Comparison of ENCODE assay signal across 10 mouse cellular contexts in genomic region chr13:78206891-78207430, GRCm38 (mm10). TPM values are rescaled to one million over a fixed set of nuclear protein-coding genes. Genes with fewer than 3 reads are reported as not detected.
DNase-seq lines count a peak whose midpoint lies in the region; ATAC-seq and TF ChIP-seq lines count a peak whose summit lies in the region.
"Had no signal": no experiment of that assay in that cellular context is flagged by ENCODE, and none has a peak within 500 bp of the region (broad histone marks: within the 10 kb centered on the region; RNA-seq: fewer than 3 reads in every experiment).

No protein-coding gene starts in this region.

- no peak overlapping the region for H3K27ac ChIP-seq in heart, embryonic 15.5 days
- no peak overlapping the region for H3K27ac ChIP-seq in heart, embryonic 10.5 days
- peak overlapping the region; percentile 82 for H3K27ac ChIP-seq in cortical plate, adult 2 months (ENCODE audit: insufficient read depth, low read length)
- peak overlapping the region; percentile 68 for H3K27ac ChIP-seq in forebrain, embryonic 16.5 days (ENCODE audit: low read length)
- no peak overlapping the region for H3K27ac ChIP-seq in midbrain, postnatal 0 days (ENCODE audit: low read depth, low read length)
- H3K27ac ChIP-seq in heart, adult 2 months, result no peak overlapping the region
- H3K27ac ChIP-seq: liver, embryonic 12.5 days had no signal

- no peaks in the 10 kb centered on the region for H3K79me2 ChIP-seq in heart, adult 2 months (replicated peaks; ENCODE audit: control insufficient read depth, insufficient read depth, low read length)

- H3K4me2 ChIP-seq in heart, embryonic 15.5 days, result 0 out of 2 replicates have a peak overlapping the region, but pooled peaks have one; percentile 1
- peak overlapping the region; percentile 75 for H3K4me2 ChIP-seq in forebrain, embryonic 16.5 days (ENCODE audit: low read length)
- peak overlapping the region; percentile 36 for H3K4me2 ChIP-seq in midbrain, postnatal 0 days (ENCODE audit: low read depth, low read length, poor library complexity, severe bottlenecking)
- H3K4me2 ChIP-seq: liver, embryonic 12.5 days had no signal

- intact Hi-C loops in heart, adult 2 months (cut with DNase I), result loop anchor here (5.0 to 10.0 kb wide), 3 partner anchors 342 to 828 kb away; no protein-coding TSS in a partner anchor

- peaks cover 17% of the 10 kb centered on the region for H3K4me1 ChIP-seq in heart, embryonic 15.5 days (replicated peaks)
- H3K4me1 ChIP-seq in heart, embryonic 10.5 days, result peaks cover 21% of the 10 kb centered on the region
- H3K4me1 ChIP-seq in cortical plate, adult 2 months (ENCODE audit: control insufficient read depth, insufficient read depth, low read length), result peaks cover 4% of the 10 kb centered on the region; the same call in 1 of the 2 replicates
- H3K4me1 ChIP-seq in forebrain, embryonic 16.5 days (replicated peaks; ENCODE audit: control insufficient read depth, insufficient read depth, low read length), result peaks cover 34% of the 10 kb centered on the region
- H3K4me1 ChIP-seq in midbrain, postnatal 0 days (ENCODE audit: insufficient read depth, low read length), result peaks cover 3% of the 10 kb centered on the region; the same call in 1 of the 2 replicates
- H3K4me1 ChIP-seq in heart, adult 2 months (ENCODE audit: control insufficient read depth, insufficient read depth, low read length), result no peaks in the 10 kb centered on the region
- H3K4me1 ChIP-seq: liver, embryonic 12.5 days had no signal

- no peak for ATAC-seq in heart, embryonic 15.5 days (replicated peaks; ENCODE audit: insufficient number of reproducible peaks, insufficient read depth, low FRiP score, low read depth)
- no peak for ATAC-seq in forebrain, embryonic 16.5 days
- no peak for ATAC-seq in midbrain, postnatal 0 days (ENCODE audit: low FRiP score)
- ATAC-seq in megakaryocyte progenitor cell, adult 5-6 weeks (replicated peaks; ENCODE audit: poor library complexity), result no peak
- ATAC-seq: liver, embryonic 12.5 days had no signal

- no peak for TF ChIP-seq POLR2A in cortical plate, adult 2 months (IDR thresholded peaks at IDR 0.05; ENCODE audit: extremely low read depth, insufficient read depth, low read length)
- no peak for TF ChIP-seq POLR2A in heart, adult 2 months (IDR thresholded peaks at IDR 0.05; ENCODE audit: insufficient read depth, low read depth, low read length)

- H3K36me3 ChIP-seq in heart, embryonic 15.5 days, result no peaks in the 10 kb centered on the region
- H3K36me3 ChIP-seq in heart, embryonic 10.5 days, result no peaks in the 10 kb centered on the region
- H3K36me3 ChIP-seq in forebrain, embryonic 16.5 days (ENCODE audit: control insufficient read depth, insufficient read depth), result no peaks in the 10 kb centered on the region
- H3K36me3 ChIP-seq in midbrain, postnatal 0 days (ENCODE audit: insufficient read depth, low read length), result no peaks in the 10 kb centered on the region
- H3K36me3 ChIP-seq in heart, adult 2 months (ENCODE audit: control insufficient read depth, insufficient read depth, low read length), result no peaks in the 10 kb centered on the region
- H3K36me3 ChIP-seq: liver, embryonic 12.5 days had no signal

- no peak overlapping the region for H3K9ac ChIP-seq in heart, embryonic 15.5 days
- peak overlapping the region; percentile 44 for H3K9ac ChIP-seq in forebrain, embryonic 16.5 days (replicated peaks; ENCODE audit: low read depth, low read length)
- no peak overlapping the region for H3K9ac ChIP-seq in midbrain, postnatal 0 days (replicated peaks; ENCODE audit: low read length, poor library complexity, severe bottlenecking)
- no peak overlapping the region for H3K9ac ChIP-seq in heart, adult 2 months (ENCODE audit: low read depth, low read length)
- H3K9ac ChIP-seq: liver, embryonic 12.5 days had no signal

- H3K4me3 ChIP-seq in heart, embryonic 15.5 days, result no peak overlapping the region
- H3K4me3 ChIP-seq in heart, embryonic 10.5 days, result no peak overlapping the region
- peak overlapping the region; percentile 15 for H3K4me3 ChIP-seq in cortical plate, adult 2 months (ENCODE audit: insufficient read depth, low read length)
- peak overlapping the region; percentile 25 for H3K4me3 ChIP-seq in forebrain, embryonic 16.5 days (replicated peaks; ENCODE audit: low read length)
- H3K4me3 ChIP-seq in midbrain, postnatal 0 days (ENCODE audit: low read depth, low read length), result no peak overlapping the region
- H3K4me3 ChIP-seq in heart, adult 2 months, result no peak overlapping the region
- H3K4me3 ChIP-seq: liver, embryonic 12.5 days had no signal

- peaks cover 52% of the 10 kb centered on the region for H3K27me3 ChIP-seq in heart, embryonic 15.5 days
- peaks cover 67% of the 10 kb centered on the region for H3K27me3 ChIP-seq in heart, embryonic 10.5 days (ENCODE audit: insufficient read depth, poor library complexity, severe bottlenecking)
- H3K27me3 ChIP-seq in forebrain, embryonic 16.5 days (replicated peaks; ENCODE audit: control insufficient read depth, insufficient read depth, low read length), result peaks cover 4% of the 10 kb centered on the region; the same call in 1 of the 2 replicates
- no peaks in the 10 kb centered on the region for H3K27me3 ChIP-seq in midbrain, postnatal 0 days (ENCODE audit: insufficient read depth, low read length)
- H3K27me3 ChIP-seq in heart, adult 2 months (ENCODE audit: control insufficient read depth, insufficient read depth, low read length), result peaks cover 2% of the 10 kb centered on the region

- TF ChIP-seq EP300 in heart, adult 2 months (IDR thresholded peaks at IDR 0.05; ENCODE audit: insufficient read depth, low read depth, low read length), result no peak

- WGBS in heart, embryonic 15.5 days, result 56% methylated on average over 7 of the region's 7 CpGs
- WGBS in heart, embryonic 10.5 days, result 39% methylated on average over 7 of the region's 7 CpGs
- 10% methylated on average over 7 of the region's 7 CpGs for WGBS in forebrain, embryonic 16.5 days
- WGBS in midbrain, postnatal 0 days, result 35% methylated on average over 7 of the region's 7 CpGs
- WGBS in heart, adult 2 months, result 67% methylated on average over 7 of the region's 7 CpGs

- TF ChIP-seq CTCF in cortical plate, adult 2 months (IDR thresholded peaks at IDR 0.05; ENCODE audit: extremely low read depth, insufficient read depth, low read length), result no peak
- TF ChIP-seq CTCF in midbrain, postnatal 0 days (IDR thresholded peaks at IDR 0.05), result no peak
- TF ChIP-seq CTCF in heart, adult 2 months (IDR thresholded peaks at IDR 0.05), result no peak

- no peaks in the 10 kb centered on the region for H3K9me3 ChIP-seq in heart, embryonic 15.5 days (replicated peaks)
- no peaks in the 10 kb centered on the region for H3K9me3 ChIP-seq in heart, embryonic 10.5 days
- H3K9me3 ChIP-seq in forebrain, embryonic 16.5 days (ENCODE audit: control insufficient read depth, low read length), result no peaks in the 10 kb centered on the region
- H3K9me3 ChIP-seq in midbrain, postnatal 0 days (ENCODE audit: low read length), result no peaks in the 10 kb centered on the region
- H3K9me3 ChIP-seq: liver, embryonic 12.5 days had no signal

- DNase-seq in heart, embryonic 10.5 days (ENCODE audit: low spot score), result no peak
- DNase-seq in midbrain, postnatal 0 days (ENCODE audit: low spot score), result no peak
- no peak for DNase-seq in heart, adult 2 months
- no peak for DNase-seq in urinary bladder, postnatal 14 days (ENCODE audit: low spot score)
- DNase-seq: spleen, adult 18-20 months had no signal

RNA-seq across cellular contexts. Expression of gene Nr2f1, which starts 7.4 kb away (rescaled TPM):
- 3.2 and 4.5 TPM in 2 replicates for polyA plus RNA-seq in heart, embryonic 15.5 days (2015; fragmentation: Nextera tagmentation; extraction: Ambion mirVana)
- 6.0 and 13.8 TPM in 2 replicates for polyA plus RNA-seq in heart, embryonic 10.5 days (2016; fragmentation: Nextera tagmentation; extraction: Ambion mirVana)
- 158 and 169 TPM in 2 replicates for polyA plus RNA-seq in cortical plate, adult 2 months (2012; rRNA removed)
- 70.2 and 71.1 TPM in 2 replicates for polyA plus RNA-seq in forebrain, embryonic 16.5 days (2015; fragmentation: Nextera tagmentation; extraction: Ambion mirVana)
- 163 and 184 TPM in 2 replicates for total RNA-seq in midbrain, postnatal 0 days (2014; rRNA removed)
- polyA plus RNA-seq in midbrain, postnatal 0 days (2015; fragmentation: Nextera tagmentation; extraction: Ambion mirVana), result 46.4 and 55.5 TPM in 2 replicates
- total RNA-seq in megakaryocyte progenitor cell, adult 5-6 weeks (2015), result not detected in 2 replicates
- total RNA-seq in megakaryocyte progenitor cell, adult 5-6 weeks (2017), result not detected in 2 replicates
- 1 to 10 TPM; 2.7 TPM for total RNA-seq in heart, adult 2 months (2021)
- polyA plus RNA-seq in heart, adult 2 months (2012; rRNA removed), result 8.9 and 10.5 TPM in 2 replicates

Comparison
In these comparisons a context has a peak if more than half of its experiments do, and no peak if none do; other contexts are left out.
1. H3K27ac ChIP-seq: peak in cortical plate, adult 2 months (single experiment) and forebrain, embryonic 16.5 days (single experiment); none in heart, embryonic 15.5 days (single experiment), heart, embryonic 10.5 days (single experiment), midbrain, postnatal 0 days (single experiment) and heart, adult 2 months (single experiment).
2. H3K4me2 ChIP-seq: peak in every context shown above with its lines; median percentile 75 in forebrain, embryonic 16.5 days; 36 in midbrain, postnatal 0 days; 1 in heart, embryonic 15.5 days.
3. H3K4me3 ChIP-seq: peak in cortical plate, adult 2 months (single experiment) and forebrain, embryonic 16.5 days (single experiment); none in heart, embryonic 15.5 days (single experiment), heart, embryonic 10.5 days (single experiment), midbrain, postnatal 0 days (single experiment) and heart, adult 2 months (single experiment).